Mouse (Mus musculus) megakaryocyte, embryonic 14.5 days (primary cell): ENCODE measurements around the gene BC030499. TPM values are rescaled to one million over a fixed set of nuclear protein-coding genes. Genes with fewer than 3 reads are reported as not detected.
A peak's percentile ranks its signal among the peaks of the same experiment; 100 is the strongest.

ENCODE experiments used
- H3K27me3 ChIP-seq: replicated peaks from 2 replicates; pipeline ENCODE3; 2012; ENCODE audit warnings: inconsistent platforms
- H3K36me3 ChIP-seq: replicated peaks from 2 replicates; pipeline ENCODE3; 2012; ENCODE audit warnings: low read length, inconsistent platforms, mixed read lengths
- H3K4me1 ChIP-seq: 2 replicates; pipeline ENCODE4 v1.6.1; 2012; ENCODE audit warnings: inconsistent platforms
- H3K4me3 ChIP-seq: replicated peaks from 2 replicates; pipeline ENCODE3; 2012; ENCODE audit warnings: moderate library complexity, mild to moderate bottlenecking, inconsistent platforms
- H3K9me3 ChIP-seq: 2 replicates; pipeline ENCODE4 v1.6.1; 2012; ENCODE audit warnings: inconsistent platforms
- FLI1 ChIP-seq: IDR thresholded peaks from 2 replicates; pipeline ENCODE4 v1.6.1; 2012; ENCODE audit warnings: low read length, inconsistent platforms, mixed read lengths
- GATA1 ChIP-seq: IDR thresholded peaks from 3 replicates; pipeline ENCODE4 v1.6.1; 2012; ENCODE audit warnings: mixed read lengths, low read length, inconsistent platforms, borderline replicate concordance
- polyA plus RNA-seq: library from polyadenylated mRNA; stranded (reverse); fragments of >175 nt; gene quantifications from 2 replicates; pipeline ENCODE4 v1.2.3, GENCODE M21; 2012; ENCODE audit warnings: low replicate concordance; ENCODE audit not compliant: insufficient read depth

Gene BC030499
- polyA plus RNA-seq, 1 experiment, result not detected

GRCm38 (mm10) chr11:78301357-78302084 lies 10.9 kb downstream of the BC030499 start, which contains the start of gene Spag5:
Gene Spag5, plus strand, starts transcription at chr11:78301529.
- peak within 1 kb of the TSS; percentile 95 for H3K4me3 ChIP-seq
- H3K27me3 ChIP-seq, result no peaks in the 10 kb centered on the region
- peaks cover 28% of the 10 kb centered on the region for H3K36me3 ChIP-seq
- H3K9me3 ChIP-seq, result no peaks in the 10 kb centered on the region
- TF ChIP-seq GATA1 (no peak), FLI1 (no peak; the same call in 1 of the 2 replicates)
- peaks cover 45% of the 10 kb centered on the region for H3K4me1 ChIP-seq

- Histone ChIP-seq H3K36me3 (peaks cover 55% of the 10 kb centered on the region), H3K9me3 (no peaks in the 10 kb centered on the region), H3K4me3 (no peak overlapping the region), H3K27me3 (no peaks in the 10 kb centered on the region), H3K4me1 (peaks cover 56% of the 10 kb centered on the region)
- TF ChIP-seq FLI1, result no peak
- TF ChIP-seq GATA1, result no peak
Observed at GRCm38 (mm10) chr11:78305272-78305671, 14.6 kb downstream of the BC030499 start.

- Histone ChIP-seq H3K36me3 (peaks cover 86% of the 10 kb centered on the region), H3K9me3 (no peaks in the 10 kb centered on the region)
Observed at GRCm38 (mm10) chr11:78310861-78311511, 20.3 kb downstream of the BC030499 start.

GRCm38 (mm10) chr11:78313662-78314061 lies 23.0 kb downstream of the BC030499 start:
- no peak overlapping the region for H3K4me3 ChIP-seq
- H3K36me3 ChIP-seq, result peaks cover 90% of the 10 kb centered on the region
- H3K27me3 ChIP-seq, result no peaks in the 10 kb centered on the region
- H3K9me3 ChIP-seq, result no peaks in the 10 kb centered on the region
- TF ChIP-seq GATA1, result no peak
- no peak for TF ChIP-seq FLI1
- H3K4me1 ChIP-seq, result peaks cover 26% of the 10 kb centered on the region

More at GRCm38 (mm10) chr11:78310861-78311511, 20.3 kb downstream of the BC030499 start:
- Histone ChIP-seq H3K4me3 (no peak overlapping the region), H3K4me1 (peaks cover 45% of the 10 kb centered on the region), H3K27me3 (no peaks in the 10 kb centered on the region)
- TF ChIP-seq GATA1 (no peak), FLI1 (no peak)

GRCm38 (mm10) chr11:78318411-78318810 lies 27.8 kb downstream of the BC030499 start:
- Histone ChIP-seq H3K9me3 (no peaks in the 10 kb centered on the region), H3K4me3 (no peak overlapping the region), H3K36me3 (peaks cover 90% of the 10 kb centered on the region), H3K4me1 (peaks cover 33% of the 10 kb centered on the region), H3K27me3 (no peaks in the 10 kb centered on the region)
- TF ChIP-seq GATA1 (no peak), FLI1 (no peak)

GRCm38 (mm10) chr11:78322076-78322831 lies 31.6 kb downstream of the BC030499 start:
- peaks cover 86% of the 10 kb centered on the region for H3K36me3 ChIP-seq
- peaks cover 52% of the 10 kb centered on the region for H3K4me1 ChIP-seq
- no peaks in the 10 kb centered on the region for H3K9me3 ChIP-seq
- H3K27me3 ChIP-seq, result no peaks in the 10 kb centered on the region
- no peak for TF ChIP-seq GATA1
- TF ChIP-seq FLI1, result no peak
- H3K4me3 ChIP-seq, result peak overlapping the region; percentile 91

GRCm38 (mm10) chr11:78322860-78323259 lies 32.2 kb downstream of the BC030499 start, which contains the start of gene Aldoc:
Gene Aldoc, plus strand, starts transcription at chr11:78322968.
- Histone ChIP-seq H3K36me3 (peaks cover 81% of the 10 kb centered on the region), H3K4me1 (peaks cover 52% of the 10 kb centered on the region), H3K4me3 (peak within 1 kb of the TSS; percentile 91), H3K9me3 (no peaks in the 10 kb centered on the region), H3K27me3 (no peaks in the 10 kb centered on the region)
- TF ChIP-seq GATA1, result no peak
- no peak for TF ChIP-seq FLI1

- H3K27me3 ChIP-seq, result no peaks in the 10 kb centered on the region
- peaks cover 58% of the 10 kb centered on the region for H3K4me1 ChIP-seq
- H3K36me3 ChIP-seq, result peaks cover 68% of the 10 kb centered on the region
- TF ChIP-seq FLI1 (no peak), GATA1 (no peak)
- H3K4me3 ChIP-seq, result peak overlapping the region; percentile 91
- H3K9me3 ChIP-seq, result no peaks in the 10 kb centered on the region
Observed at GRCm38 (mm10) chr11:78324000-78324785, 33.6 kb downstream of the BC030499 start.

- Histone ChIP-seq H3K27me3 (no peaks in the 10 kb centered on the region), H3K4me3 (no peak overlapping the region), H3K4me1 (peaks cover 64% of the 10 kb centered on the region), H3K9me3 (no peaks in the 10 kb centered on the region), H3K36me3 (peaks cover 61% of the 10 kb centered on the region)
- TF ChIP-seq GATA1 (no peak), FLI1 (no peak)
Observed at GRCm38 (mm10) chr11:78324965-78325364, 34.3 kb downstream of the BC030499 start.
